Mouse (Mus musculus): ENCODE measurements around the gene Capn12.

The Capn12 gene

GRCm38 (mm10) chr7:28921722-28922465, 40.7 kb downstream of the Capn12 start:
- no peak for DNase-seq

- no peak for DNase-seq
Observed at GRCm38 (mm10) chr7:28922606-28923005, 41.4 kb downstream of the Capn12 start.

GRCm38 (mm10) chr7:28923865-28924291, 42.7 kb downstream of the Capn12 start:
- peak; percentile 68 to 77 for DNase-seq

- DNase-seq = no peak
Observed at GRCm38 (mm10) chr7:28924802-28925201, 43.6 kb downstream of the Capn12 start.

DNA sequence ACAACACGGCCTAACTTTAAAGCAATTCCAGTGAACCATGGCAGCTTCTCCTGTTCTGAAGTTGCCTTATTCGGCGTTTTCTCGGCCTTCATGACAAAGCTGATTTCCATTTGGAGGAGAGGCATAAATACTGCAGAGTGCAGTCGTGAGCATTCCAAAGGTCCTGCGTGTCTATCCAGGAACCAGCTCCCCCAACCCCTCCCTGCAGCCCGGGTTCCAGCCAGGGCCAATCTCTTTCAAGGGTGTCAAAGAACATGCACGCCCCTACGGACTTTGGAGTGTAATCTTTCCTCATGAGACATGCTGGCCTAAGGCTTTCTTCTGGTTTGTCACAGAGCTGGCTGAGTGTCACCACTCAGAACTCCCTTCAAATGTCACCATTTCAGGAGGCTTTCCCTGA, 44.1 kb downstream of the Capn12 start:
- DNase-seq = peak; percentile 72 to 83

DNA sequence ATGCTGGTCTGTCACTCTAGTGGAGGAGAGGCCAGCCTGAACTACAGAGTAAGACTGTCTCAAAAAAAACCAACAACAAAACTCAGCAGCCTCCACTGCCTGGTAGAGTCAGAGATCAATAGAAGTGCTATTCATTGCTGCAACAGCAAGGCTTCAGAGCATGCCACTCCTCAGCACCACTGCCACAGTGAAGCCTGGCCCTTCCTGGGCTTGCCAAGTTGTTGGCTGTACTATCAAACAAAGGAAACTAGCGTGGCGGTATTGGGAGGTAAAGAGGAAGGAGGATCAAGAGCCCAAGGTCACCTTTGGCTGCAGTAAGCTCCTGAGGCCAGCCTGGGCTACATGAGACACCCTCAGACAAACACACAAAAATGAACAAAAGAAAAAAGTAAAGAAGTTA, 45.0 kb downstream of the Capn12 start:
- DNase-seq = no peak

GRCm38 (mm10) chr7:28929381-28929780, 48.2 kb downstream of the Capn12 start:
- DNase-seq = peak; percentile 45 to 68

- DNase-seq = no peak
Observed at GRCm38 (mm10) chr7:28930320-28931031, 49.3 kb downstream of the Capn12 start.

GRCm38 (mm10) chr7:28931032-28931694, 49.9 kb downstream of the Capn12 start:
- DNase-seq = peak in 1 of 2 experiments; percentile 65

DNA sequence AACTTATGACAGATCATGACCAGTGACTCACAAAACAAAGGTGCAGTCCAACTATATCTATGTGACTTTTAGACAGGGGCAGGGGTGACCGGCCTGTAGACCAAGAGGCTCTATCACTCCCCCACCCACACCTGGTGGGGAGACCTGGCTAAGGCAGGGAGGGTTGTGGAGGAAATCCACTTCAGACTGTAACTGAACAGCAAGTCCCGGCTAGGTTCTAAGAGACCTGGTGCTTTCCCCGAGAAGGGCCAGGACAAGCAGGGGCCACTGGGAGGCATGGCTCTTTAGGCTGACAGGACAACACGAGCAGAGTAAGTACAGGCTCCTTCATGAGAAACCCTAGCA, 50.4 kb downstream of the Capn12 start:
- DNase-seq = peak; percentile 38 to 50

GRCm38 (mm10) chr7:28932421-28933041, 51.3 kb downstream of the Capn12 start:
- DNase-seq = peak; percentile 58 to 59

DNA sequence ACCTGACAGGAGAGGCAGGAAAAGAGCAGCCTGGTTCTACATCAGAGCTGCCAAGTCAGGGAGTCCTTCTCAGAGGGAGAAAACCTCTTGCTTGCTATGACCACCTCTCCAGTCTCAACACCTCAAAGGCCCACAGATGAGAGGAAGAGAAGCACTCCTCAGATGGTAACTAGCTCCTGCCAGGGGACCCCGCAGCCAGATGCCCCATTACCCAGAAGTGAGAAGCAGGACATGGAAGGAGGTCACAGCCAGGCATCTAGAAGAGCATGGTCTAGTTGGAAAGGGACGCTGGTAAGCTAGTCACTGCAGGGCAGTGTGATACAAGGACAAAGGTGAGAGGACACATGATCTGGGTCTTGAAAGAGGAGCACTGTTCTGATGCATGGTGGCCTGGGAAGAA, 52.6 kb downstream of the Capn12 start:
- no peak for DNase-seq

DNA sequence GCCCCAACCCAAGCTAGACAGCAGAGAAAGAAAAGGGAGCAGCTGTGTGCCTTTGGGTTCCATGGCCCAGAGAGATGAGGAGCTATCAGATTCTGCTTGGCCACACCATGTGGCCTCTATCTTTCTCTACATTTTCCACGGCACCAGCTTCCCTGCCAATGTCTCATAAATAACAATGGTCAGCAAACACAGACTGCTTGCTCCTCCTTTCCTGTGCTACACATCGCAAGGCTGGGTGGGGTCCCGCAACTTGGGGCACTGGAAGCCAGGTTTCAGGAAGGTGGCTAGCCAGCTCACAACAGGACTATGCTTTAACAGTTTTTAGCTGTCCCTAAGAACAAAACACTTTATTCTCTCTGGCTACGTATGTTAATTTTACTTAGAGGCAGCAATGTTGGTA, 55.6 kb downstream of the Capn12 start:
- DNase-seq = peak; percentile 52 to 68

GRCm38 (mm10) chr7:28938654-28939053, 57.4 kb downstream of the Capn12 start:
- no peak for DNase-seq

DNA sequence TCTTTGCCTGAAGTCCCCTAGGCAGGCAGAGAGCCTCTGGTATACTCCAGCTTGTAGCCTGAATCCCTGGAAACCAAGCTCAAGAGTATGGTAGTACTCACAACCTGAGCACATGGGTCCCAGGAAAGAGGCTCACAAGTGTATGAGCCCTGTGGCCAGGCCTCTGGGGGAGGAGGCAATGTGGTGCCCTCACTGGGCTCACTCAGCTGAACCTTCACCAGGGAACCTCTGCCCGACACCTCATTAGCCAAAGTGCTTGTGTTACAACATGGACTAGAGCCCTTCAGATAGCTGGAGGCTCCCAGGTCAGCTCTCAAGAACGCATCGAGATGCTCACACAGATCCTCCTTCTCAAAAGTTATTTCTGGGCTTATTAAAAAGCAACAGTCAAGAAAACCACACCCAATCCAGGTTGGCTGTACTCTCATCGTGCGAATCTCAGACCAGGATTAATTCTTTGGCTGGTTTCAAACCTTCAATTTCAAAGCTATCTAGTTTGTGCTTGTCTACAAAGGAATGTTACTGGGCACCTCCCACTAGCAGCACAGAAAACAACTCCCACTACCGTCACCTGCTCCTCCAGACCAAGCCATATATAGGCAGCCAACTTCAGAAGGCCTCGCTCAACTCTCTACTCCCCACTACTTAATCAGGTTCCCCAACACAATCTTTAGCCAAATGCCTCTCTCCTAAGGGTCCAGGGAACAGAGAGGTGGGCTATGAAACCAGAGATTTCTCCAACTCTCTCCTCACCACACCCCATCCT, 58.4 kb downstream of the Capn12 start:
- DNase-seq = no peak

GRCm38 (mm10) chr7:28941129-28941528, 59.9 kb downstream of the Capn12 start:
- DNase-seq = no peak

DNA sequence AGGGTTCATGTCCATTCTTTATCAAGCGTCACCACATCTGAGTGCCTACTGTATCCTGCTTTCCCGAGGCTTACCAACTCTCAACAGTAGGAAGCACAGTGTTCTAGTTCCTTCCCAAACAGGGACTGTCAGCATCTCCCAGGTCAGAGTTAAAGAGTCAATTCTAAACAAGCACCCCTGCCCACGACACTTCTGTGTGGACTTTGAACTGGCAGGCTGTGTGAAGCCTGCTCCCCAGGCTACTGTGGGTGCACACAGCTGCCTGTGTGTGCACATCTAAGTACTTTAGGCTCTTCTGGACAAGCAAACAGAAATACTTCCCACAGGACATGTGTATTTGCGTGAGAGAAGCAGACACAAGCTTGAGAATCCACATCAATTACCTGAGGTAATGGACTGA, 60.3 kb downstream of the Capn12 start:
- DNase-seq = no peak
